Mouse (Mus musculus): ENCODE data around the gene Maff.

Gene Maff

DNA sequence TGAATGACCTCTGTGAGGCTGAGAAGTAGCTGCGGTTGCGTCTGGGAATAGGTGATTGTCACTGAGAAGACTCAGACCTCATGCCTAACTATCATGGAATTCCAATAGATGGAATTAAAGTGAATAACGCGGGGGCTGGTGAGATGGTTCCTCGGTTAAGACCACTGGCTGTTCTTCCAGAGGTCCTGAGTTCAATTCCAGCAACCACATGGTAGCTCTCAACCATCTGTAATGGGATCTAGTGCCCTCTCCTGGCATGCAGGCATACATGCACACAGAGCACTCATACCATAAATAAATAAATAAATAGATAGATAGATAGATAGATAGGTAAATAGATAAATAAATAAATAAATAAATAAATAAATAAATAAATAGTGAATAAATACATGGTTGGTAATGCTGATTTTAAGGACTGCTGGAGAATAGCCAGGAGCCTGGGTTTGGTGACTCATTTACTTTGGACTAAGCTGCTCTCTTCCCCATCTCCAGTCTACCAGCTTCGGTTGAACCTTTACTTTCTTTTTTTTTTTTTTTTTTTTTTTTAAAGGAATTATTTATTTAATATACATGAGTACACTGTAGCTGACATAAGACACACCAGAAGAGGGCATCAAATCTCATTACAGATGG is 17.0 kb upstream of the Maff start:
- in situ Hi-C loops (cut with MboI, MseI) = no loop called here

DNA sequence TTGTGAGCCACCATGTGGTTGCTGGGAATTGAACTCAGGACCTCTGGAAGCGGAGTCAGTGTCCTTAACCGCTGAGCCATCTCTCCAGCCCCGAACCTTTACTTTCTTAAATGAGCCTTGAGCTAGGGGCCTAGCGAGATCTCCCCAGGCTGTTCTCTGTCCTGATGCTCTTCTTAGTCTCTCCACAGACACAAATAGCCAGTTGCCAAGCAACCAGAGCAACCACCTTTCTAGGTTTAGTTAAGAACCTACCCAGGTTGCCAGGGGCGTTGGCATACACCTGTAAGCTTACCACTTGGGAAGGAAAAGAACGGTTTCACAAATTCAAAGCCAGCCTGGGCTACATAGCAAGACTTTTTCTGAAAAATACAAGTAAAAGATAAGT is 16.4 kb upstream of the Maff start:
- in situ Hi-C loops (cut with MboI, MseI) = no loop called here

DNA sequence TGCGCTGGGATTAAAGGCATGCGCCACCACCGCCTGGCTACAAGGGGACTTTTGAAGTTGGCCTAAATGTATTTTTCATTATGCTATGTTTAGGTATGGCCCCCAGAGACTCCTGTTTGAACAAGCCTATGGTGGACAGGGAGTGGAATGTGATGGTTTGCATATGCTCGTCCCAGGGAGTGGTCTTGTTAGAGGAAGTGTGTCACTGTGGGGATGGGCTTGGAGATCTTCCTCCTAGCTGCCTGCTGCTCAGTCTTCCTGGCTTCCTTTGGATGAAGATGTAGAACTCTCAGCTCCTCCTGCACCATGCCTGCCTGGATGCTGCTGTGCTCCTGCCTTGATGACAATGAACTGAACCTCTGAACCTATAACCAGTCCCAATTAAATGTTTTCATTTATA is 15.9 kb upstream of the Maff start:
- in situ Hi-C loops (cut with MboI, MseI) = no loop called here

DNA sequence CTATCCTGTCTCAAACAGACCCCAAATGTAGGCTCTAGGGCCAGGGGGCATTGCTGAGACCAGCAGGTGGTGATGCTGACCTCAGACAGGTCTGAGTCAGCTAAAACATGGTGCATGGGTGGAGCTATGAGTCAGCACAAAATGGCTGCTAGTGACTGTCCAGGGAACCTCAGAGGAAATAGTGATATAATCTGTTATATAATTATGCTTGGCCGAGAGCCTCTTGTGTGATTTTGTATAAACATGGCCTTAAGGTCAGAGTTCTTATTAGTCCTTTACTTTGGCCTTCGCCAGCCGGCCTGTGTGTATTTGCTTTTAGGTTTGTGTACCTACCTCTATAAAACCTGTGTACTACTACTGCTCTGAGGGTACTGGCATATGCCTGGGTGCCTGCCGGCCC is 13.0 kb upstream of the Maff start:
- in situ Hi-C loops (cut with MboI, MseI) = no loop called here

DNA sequence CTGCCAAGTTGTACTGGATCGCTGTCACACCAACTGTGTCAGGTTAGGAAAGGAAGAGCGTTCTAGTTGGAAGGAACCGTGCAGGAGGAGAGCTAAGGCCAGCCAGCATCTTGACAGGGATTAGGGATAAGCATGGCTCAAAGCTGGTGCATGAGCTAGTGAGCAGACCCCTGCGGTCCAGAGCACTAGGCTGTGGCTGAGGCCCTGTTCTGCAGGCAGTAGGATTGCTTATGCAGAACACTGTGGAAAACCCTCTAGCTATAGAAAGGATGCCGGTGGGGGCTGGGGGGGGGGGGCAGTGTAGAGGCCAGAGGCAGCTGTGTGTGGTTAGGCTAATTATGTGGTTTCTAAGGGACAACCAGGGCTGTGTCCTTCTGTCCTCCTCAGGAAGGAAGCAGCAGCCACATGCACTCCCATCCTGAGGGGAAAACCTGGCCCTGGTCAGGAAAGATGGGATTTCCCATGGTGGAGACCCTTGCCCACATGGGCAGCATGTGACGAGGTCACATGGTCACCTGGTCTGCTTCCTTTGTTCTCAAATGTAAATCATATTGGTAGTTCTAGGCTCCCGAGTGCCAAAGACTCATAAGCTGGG is 11.3 kb upstream of the Maff start:
- in situ Hi-C loops (cut with MboI, MseI) = no loop called here

DNA sequence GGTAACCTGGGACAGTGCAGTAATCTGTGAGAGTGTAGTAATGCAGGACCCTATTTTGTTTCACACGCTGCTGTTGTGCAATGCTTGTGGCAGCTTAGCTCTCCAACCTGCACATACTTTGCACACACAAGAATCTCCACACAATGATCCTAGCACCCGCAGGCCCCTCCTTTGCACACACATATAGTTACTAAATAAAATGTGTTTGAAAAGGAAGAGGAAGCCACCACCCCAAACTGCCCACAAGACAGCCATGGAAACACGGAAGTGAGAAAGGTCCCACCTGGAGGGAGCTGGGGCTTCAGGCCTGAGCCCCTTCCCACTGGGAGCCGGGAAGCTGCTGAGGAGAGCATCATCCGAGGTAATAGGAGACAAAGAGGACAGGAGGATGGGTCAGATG is 7.4 kb upstream of the Maff start:
- in situ Hi-C loops (cut with MboI, MseI) = no loop called here

DNA sequence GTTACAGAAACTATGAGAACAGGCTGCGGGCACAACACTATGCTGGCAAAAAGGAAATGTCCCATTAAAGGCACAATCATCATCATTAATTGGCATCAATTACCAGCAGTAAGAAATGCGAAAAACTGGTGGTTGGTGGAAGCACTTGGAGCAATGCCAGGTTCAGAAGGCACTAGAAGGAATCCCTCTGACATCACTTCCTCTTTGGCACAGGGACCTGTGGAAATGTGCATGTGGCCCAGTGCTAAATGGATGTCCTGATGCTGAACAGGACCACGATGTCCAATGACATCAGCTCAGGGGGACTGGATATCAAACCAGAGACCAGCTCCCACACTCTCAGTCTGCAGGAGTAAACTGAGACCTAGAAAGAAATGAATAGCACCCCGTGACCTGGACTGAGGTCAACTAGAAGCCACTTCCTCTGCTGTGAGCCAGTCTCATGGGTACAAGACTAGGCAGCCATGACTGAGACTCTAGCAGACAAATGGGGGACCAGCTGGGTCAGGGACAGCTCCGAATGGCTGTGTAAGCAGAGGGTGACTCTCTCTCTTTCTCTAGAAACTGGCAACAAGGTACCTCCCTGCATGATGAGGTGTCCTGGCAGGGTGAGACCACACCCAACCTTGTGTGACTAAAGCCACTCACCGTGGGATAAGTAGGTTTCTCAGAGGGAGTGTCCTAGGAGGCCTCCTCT is 3.6 kb upstream of the Maff start:
- in situ Hi-C loops (cut with MboI, MseI) = no loop called here

DNA sequence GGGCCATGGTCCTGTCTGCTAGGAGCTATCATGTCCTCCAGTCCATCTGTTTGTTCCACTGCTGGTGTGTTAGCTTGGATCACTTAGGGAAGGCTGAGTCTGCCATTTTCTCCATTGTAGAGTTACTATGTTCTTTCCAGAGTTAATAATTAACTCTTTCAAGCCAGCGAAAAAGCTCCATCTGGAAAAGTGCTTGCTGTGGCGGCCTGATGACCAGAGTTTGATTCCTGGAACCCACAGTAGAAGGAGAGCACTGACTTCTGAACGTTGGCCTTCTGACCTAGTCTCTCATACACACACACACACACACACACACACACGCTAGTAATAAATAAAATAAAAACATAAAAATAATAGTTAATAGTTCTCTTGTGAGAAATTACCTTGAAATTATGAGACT is 1.8 kb upstream of the Maff start:
- in situ Hi-C loops (cut with MboI, MseI) = no loop called here

DNA sequence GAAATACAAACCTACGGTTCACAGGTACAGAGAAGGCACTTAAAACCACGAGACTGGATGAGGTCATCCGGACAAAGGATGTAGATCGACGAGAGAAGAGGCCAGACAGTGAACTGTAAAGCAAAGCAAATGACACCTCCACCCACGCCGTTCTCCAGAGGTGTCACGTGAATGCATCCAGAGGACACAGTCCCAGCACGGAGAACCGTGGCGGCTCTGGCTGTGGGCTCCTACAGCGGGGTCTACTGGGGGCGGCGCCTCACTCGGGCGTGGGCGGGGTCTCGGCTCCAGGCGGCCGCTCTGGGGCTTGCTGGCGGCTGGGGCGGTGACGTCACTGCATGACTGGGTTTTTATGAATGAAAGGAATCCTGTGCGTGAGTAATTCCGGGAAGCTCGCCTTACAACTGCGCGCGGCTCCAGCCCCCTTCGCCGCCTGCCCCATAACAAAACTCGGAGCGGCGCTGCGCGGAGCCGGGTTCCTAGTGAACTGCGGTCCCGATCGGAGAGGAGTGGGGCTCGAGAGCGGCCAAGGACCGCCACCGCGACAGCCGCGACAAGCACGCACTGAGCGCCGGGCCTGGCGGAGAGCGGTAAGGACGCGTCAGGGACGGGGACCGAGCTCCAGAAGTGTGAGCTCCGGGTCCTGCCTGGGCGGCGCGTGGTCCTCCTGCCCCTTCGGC is 884 bp downstream of the Maff start:
- in situ Hi-C loops (cut with MboI, MseI) = no loop called here

DNA sequence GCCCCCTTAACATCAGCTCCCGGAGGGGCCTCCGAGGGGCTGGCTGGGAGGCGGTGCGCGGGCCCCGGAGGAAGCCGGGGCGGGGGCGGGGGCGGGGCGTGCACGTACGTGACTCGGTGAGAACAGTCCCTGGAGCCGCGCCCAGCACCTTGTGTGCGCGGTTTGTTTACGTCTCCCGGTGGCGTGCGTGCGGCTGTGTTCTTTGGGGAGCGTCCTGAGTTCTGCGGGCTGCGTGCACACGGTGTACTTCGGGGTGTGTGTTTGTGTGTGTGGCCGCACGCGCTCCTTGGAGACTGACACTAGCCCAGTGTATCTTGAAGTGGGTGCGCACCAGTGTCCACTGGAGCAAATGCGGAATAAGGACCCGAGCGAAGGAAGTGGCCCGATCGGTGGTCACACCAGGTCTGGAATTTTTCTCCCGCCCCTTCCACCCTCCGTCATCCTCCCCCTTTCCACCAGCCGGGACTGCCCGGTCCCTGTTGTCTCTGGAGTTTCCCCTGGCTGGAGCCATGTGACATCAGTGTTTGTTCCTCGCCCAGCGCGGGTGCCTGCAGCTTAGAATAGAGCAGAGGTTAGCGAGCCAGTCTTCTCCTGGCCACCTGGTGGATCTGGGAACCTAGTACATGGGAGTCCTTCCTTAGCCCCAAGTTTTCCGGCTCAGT is 1.6 kb downstream of the Maff start:
- in situ Hi-C loops (cut with MboI, MseI) = no loop called here

DNA sequence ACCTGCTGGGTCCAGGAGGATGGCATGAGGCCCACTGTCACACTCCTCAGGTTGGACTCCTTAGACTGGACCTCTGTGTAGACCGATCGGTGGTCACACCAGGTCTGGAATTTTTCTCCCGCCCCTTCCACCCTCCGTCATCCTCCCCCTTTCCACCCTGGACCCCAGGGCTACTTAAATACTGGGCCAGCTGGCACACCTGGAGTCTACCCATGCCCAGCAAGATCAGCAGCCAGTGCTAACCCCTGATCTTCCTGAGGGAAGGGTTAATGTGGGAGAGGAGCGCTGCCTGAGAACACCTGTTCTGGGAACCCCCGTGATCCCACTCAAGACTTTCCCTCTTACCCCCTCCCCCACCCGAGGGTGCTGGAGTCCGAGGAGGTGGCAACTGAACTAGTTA is 2.2 kb downstream of the Maff start:
- in situ Hi-C loops (cut with MboI, MseI) = no loop called here

DNA sequence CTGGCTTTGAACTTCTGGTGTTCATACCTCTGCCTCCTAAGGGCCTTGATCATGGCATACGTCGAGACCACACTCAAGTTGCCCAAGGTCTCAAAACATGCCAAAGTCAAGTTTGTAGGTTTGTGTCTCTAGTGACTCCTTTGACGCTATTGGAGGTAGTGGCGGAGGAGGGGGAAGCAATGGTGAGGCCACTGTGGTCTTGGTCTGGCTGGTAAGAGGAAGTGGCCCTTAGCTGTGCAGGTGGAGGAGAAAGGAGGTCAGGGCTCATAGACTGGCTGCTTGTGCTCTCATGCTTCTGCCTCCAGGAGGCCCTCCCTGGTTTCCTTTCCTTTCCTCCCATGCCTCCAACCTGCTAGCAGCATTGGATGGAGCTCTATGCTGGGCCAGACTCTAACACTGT is 4.4 kb downstream of the Maff start:
- in situ Hi-C loops (cut with MboI, MseI) = no loop called here

DNA sequence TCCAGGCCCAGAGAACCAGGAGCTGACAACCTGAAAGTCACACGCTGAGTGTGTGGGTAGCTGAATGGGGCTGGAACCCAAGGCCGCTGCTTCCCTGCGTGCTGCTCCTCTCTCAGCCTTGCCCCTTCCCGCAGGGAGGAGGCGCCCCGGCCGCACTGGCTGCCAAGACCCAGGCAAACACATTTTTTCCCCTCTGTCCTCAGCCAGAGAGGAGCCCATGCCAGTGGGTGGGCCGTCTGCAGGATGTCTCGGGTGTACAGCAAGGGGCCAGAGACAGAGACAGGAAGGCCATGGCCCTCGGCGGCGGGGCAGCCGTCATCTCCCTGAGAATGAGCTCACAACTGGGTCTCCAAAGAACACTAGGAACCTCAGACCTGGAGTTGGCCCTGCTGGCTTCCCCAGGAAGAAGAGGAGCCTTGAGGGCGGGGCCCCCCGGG is 4.9 kb downstream of the Maff start:
- in situ Hi-C loops (cut with MboI, MseI) = no loop called here

- in situ Hi-C loops (cut with MboI, MseI) = no loop called here
Observed at GRCm38 (mm10) chr15:79352479-79352878, 6.1 kb downstream of the Maff start.

- in situ Hi-C loops (cut with MboI, MseI) = no loop called here
Observed at GRCm38 (mm10) chr15:79353690-79354305, 7.4 kb downstream of the Maff start.

DNA sequence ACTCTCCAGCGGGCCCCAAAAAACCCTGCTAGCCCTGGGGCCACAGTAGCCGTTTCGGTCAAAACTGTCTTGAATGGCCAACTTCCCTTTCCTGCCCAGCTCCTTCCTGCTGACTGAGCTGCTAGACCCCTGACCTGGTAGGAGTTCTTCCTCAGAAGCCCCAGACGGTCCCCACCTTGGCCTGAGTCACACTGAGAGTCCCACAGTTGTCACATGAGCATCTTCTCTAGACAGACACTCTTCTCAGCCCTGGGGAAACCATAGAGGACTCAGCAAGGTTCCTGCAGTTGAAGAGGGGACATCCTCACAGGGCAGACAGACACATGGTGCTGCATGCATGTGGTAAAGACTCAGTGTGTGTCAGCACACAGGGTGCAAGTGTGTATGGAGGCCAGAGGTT is 8.2 kb downstream of the Maff start:
- in situ Hi-C loops (cut with MboI, MseI) = no loop called here

- in situ Hi-C loops (cut with MboI, MseI) = no loop called here
Observed at GRCm38 (mm10) chr15:79356481-79356880, 10.1 kb downstream of the Maff start.

- in situ Hi-C loops (cut with MboI, MseI) = no loop called here
Observed at GRCm38 (mm10) chr15:79357036-79357911, 10.9 kb downstream of the Maff start.

DNA sequence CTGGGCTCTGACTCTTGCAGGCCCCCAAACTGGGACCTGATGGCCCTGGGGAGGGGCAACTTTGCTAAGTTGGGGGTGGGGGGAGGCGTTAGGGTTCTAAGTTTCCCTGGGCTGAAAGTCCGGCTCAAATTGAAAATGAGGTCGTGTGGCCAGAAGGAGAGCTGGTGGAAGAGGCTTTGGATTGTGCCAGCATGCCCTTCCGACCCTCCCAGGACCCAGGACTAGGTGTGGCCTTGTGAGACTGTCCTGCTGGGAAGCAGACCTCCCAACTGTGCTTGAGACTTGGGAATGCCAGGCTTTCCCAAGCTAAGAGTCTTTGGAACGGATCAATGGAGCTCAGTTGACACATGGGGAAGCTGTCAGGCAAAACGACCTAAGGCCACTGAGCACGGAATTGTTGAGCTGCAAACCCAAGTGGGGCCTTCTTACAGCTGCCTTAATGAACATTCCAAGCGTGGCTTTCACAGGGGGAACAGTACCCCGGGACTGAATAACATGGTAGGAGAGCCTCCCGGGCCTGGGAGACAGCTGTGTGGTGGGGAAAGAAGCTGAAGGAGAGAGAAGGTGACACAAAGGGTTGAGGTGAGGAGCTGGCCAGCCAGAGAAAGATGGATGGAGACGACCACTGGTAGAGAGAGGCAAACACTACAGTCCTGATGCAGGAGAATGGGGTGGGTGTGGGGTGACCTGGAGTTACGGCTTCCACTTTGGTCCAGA is 11.7 kb downstream of the Maff start:
- in situ Hi-C loops (cut with MboI, MseI) = no loop called here

DNA sequence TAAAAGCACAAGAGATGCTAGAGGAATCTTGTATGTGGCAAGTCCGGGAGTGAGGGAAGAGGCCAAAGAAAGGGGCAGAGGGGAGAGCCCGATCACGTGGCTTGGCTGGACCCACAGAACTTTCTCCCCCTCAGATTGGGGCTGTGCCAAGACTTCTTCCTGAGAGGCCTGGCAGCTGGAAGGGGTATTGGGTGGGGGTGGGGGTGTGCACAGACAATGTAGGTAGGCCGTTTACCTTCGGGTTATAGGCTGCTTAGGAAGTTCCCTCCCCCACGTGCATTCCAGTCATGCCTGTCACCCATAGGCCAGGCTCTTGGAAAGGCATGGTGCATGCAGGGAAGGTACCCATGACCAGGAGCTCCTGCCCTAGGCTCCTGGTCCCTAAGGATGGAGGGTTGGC is 13.5 kb downstream of the Maff start:
- in situ Hi-C loops (cut with MboI, MseI) = no loop called here

Measured in T-helper 1 cell (primary cell).